12 mouse cellular contexts compared by ENCODE assay signal in the genomic region with DNA sequence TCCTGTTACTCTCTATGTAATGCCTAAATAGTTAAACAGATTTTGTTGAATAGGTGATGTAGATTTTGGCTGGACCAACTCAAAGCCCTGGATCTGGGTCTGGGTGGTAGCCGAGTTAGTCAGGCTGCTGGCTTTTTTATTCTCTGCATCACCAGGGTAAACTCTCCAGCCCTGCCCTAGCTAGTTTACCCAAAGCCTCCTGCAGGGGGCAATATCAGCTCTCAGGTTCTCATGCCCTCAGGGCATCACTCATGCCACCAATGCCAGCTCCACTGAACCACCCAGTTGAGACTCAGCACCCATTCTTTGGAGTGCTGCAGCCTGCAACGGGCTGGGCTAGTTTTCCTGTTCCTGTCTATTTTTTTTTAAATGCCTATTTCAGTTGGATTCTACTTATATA.
DNase-seq lines count a peak whose midpoint lies in the region; ATAC-seq and TF ChIP-seq lines count a peak whose summit lies in the region.
"Had no signal": no experiment of that assay in that cellular context is flagged by ENCODE, and none has a peak within 500 bp of the region (broad histone marks: within the 10 kb centered on the region; RNA-seq: fewer than 3 reads in every experiment).

No protein-coding gene starts in this region.

- no peaks in the 10 kb centered on the region for H3K4me1 ChIP-seq in forebrain, embryonic 11.5 days (replicated peaks; ENCODE audit: control insufficient read depth, insufficient read depth, low read length)
- no peaks in the 10 kb centered on the region for H3K4me1 ChIP-seq in forebrain, embryonic 16.5 days (replicated peaks; ENCODE audit: control insufficient read depth, insufficient read depth, low read length)
- no peaks in the 10 kb centered on the region for H3K4me1 ChIP-seq in intestine, embryonic 16.5 days (ENCODE audit: control insufficient read depth, insufficient read depth, low read length)
- H3K4me1 ChIP-seq: heart, embryonic 15.5 days had no signal

- no peaks in the 10 kb centered on the region for H3K36me3 ChIP-seq in forebrain, embryonic 11.5 days (ENCODE audit: control insufficient read depth, insufficient read depth, low read length)
- H3K36me3 ChIP-seq in forebrain, embryonic 16.5 days (ENCODE audit: control insufficient read depth, insufficient read depth), result no peaks in the 10 kb centered on the region
- no peaks in the 10 kb centered on the region for H3K36me3 ChIP-seq in intestine, embryonic 16.5 days (ENCODE audit: control insufficient read depth, insufficient read depth, low read length)
- H3K36me3 ChIP-seq: G1E; heart, embryonic 15.5 days had no signal

- no peaks in the 10 kb centered on the region for H3K27me3 ChIP-seq in forebrain, embryonic 11.5 days (ENCODE audit: control insufficient read depth, insufficient read depth, low read length)
- no peaks in the 10 kb centered on the region for H3K27me3 ChIP-seq in forebrain, embryonic 16.5 days (replicated peaks; ENCODE audit: control insufficient read depth, insufficient read depth, low read length)
- H3K27me3 ChIP-seq in intestine, embryonic 16.5 days (replicated peaks; ENCODE audit: control insufficient read depth, insufficient read depth, low read length), result no peaks in the 10 kb centered on the region
- H3K27me3 ChIP-seq: heart, embryonic 15.5 days had no signal

- no peak overlapping the region for H3K9ac ChIP-seq in forebrain, embryonic 11.5 days (ENCODE audit: low read length)
- no peak overlapping the region for H3K9ac ChIP-seq in forebrain, embryonic 16.5 days (replicated peaks; ENCODE audit: low read depth, low read length)
- H3K9ac ChIP-seq in intestine, embryonic 16.5 days (ENCODE audit: low read depth, low read length), result no peak overlapping the region
- H3K9ac ChIP-seq: heart, embryonic 15.5 days; lung, embryonic 14.5 days had no signal

- ATAC-seq in forebrain, embryonic 11.5 days (replicated peaks; ENCODE audit: low FRiP score), result no peak
- ATAC-seq in forebrain, embryonic 16.5 days, result no peak
- no peak for ATAC-seq in intestine, embryonic 16.5 days
- ATAC-seq in CD4-positive, CD25-positive, alpha-beta regulatory T cell, adult 4 months, result no peak

- TF ChIP-seq CTCF in left cerebral cortex, adult 2 months (IDR thresholded peaks at IDR 0.05), result peak; percentile 19; the same call in 1 of the 2 replicates

- WGBS in forebrain, embryonic 11.5 days, result 75% methylated on average over 2 of the region's 2 CpGs
- WGBS in forebrain, embryonic 16.5 days, result 87% methylated on average over 2 of the region's 2 CpGs
- WGBS in intestine, embryonic 16.5 days, result 72% methylated on average over 2 of the region's 2 CpGs

- DNase-seq in forebrain, embryonic 11.5 days (ENCODE audit: low spot score), result peak; percentile 50
- no peak for DNase-seq in left cerebral cortex, adult 2 months (ENCODE audit: extremely low spot score in 1 of 2, low spot score in 2 of 2)
- DNase-seq in left cerebral cortex, postnatal 36 days (ENCODE audit: low spot score in 2 of 2), result no peak
- peak; percentile 23 for DNase-seq in R1 (ENCODE audit: low read depth, low spot score)
- peak; percentile 42 for DNase-seq in kidney, postnatal 14 days
- DNase-seq: lung, embryonic 14.5 days; thymus, adult 2 months had no signal

- no peak overlapping the region for H3K4me2 ChIP-seq in forebrain, embryonic 11.5 days (ENCODE audit: low read depth, low read length, severe bottlenecking)
- H3K4me2 ChIP-seq in forebrain, embryonic 16.5 days (ENCODE audit: low read length), result no peak overlapping the region
- H3K4me2 ChIP-seq in intestine, embryonic 16.5 days (ENCODE audit: low read depth, low read length), result no peak overlapping the region
- H3K4me2 ChIP-seq: heart, embryonic 15.5 days; lung, embryonic 14.5 days had no signal

- no peak overlapping the region for H3K4me3 ChIP-seq in forebrain, embryonic 11.5 days (ENCODE audit: low read depth, low read length)
- no peak overlapping the region for H3K4me3 ChIP-seq in forebrain, embryonic 16.5 days (replicated peaks; ENCODE audit: low read length)
- no peak overlapping the region for H3K4me3 ChIP-seq in left cerebral cortex, adult 2 months
- no peak overlapping the region for H3K4me3 ChIP-seq in intestine, embryonic 16.5 days (ENCODE audit: low read length)
- H3K4me3 ChIP-seq: heart, embryonic 15.5 days had no signal

- intact Hi-C loops in left cerebral cortex, adult 2 months (cut with DNase I), result no loop called here
- intact Hi-C loops in left cerebral cortex, postnatal 36 days (cut with DNase I), result no loop called here

- H3K27ac ChIP-seq in forebrain, embryonic 11.5 days (ENCODE audit: low read depth, low read length), result no peak overlapping the region
- no peak overlapping the region for H3K27ac ChIP-seq in forebrain, embryonic 16.5 days (ENCODE audit: low read length)
- no peak overlapping the region for H3K27ac ChIP-seq in left cerebral cortex, adult 2 months
- H3K27ac ChIP-seq in intestine, embryonic 16.5 days (ENCODE audit: low read length), result no peak overlapping the region
- H3K27ac ChIP-seq: heart, embryonic 15.5 days had no signal

- no peaks in the 10 kb centered on the region for H3K9me3 ChIP-seq in forebrain, embryonic 11.5 days (ENCODE audit: control insufficient read depth, low read length)
- no peaks in the 10 kb centered on the region for H3K9me3 ChIP-seq in forebrain, embryonic 16.5 days (ENCODE audit: control insufficient read depth, low read length)
- H3K9me3 ChIP-seq in intestine, embryonic 16.5 days (ENCODE audit: control insufficient read depth, low read length), result no peaks in the 10 kb centered on the region
- H3K9me3 ChIP-seq: G1E; heart, embryonic 15.5 days had no signal

Comparison
In these comparisons a context has a peak if more than half of its experiments do, and no peak if none do; other contexts are left out.
1. DNase-seq: peak in forebrain, embryonic 11.5 days (single experiment), R1 (single experiment) and kidney, postnatal 14 days (single experiment); none in left cerebral cortex, adult 2 months (0 of 2) and left cerebral cortex, postnatal 36 days (0 of 2).